Mouse (Mus musculus): ENCODE measurements around the gene Yrdc. TPM values are rescaled to one million over a fixed set of nuclear protein-coding genes. Genes with fewer than 3 reads are reported as not detected.

Gene Yrdc
- total RNA-seq, 2 experiments from 2014 or later, result 7.9 to 8.4 TPM

DNA sequence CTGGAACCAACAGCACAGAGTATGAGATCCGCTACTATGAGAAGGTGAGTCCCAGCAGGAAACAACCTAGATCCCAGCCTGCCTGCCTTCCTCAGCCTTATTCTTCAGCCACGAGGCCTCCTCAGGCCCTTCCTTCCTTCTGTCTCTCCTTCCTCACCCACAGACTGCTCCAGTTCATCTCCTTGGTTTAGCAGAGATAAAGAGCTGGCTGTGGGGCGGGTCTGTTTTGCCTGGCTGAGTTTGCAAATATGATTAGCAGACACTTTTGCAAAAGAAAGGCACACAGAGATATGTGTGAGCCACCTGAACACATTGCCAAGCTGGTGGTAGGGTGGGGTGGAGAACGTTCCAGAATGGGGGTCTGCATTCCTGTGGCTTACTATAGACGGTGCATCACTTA is 49.4 kb downstream of the Yrdc start:
- intact Hi-C loops (cut with DNase I; ENCODE audit: low total_unique reads), result no loop called here
- DNase-seq, result no peak

Other genes with a start within 250 kb of the Yrdc start
- gene 3100002H09Rik, start 239.9 kb upstream of the Yrdc start, total RNA-seq (2021), result not detected
- 1 to 10 TPM; 1.3 to 2.2 TPM for gene Pou3f1, start 193.9 kb upstream of the Yrdc start, total RNA-seq (2021)
- 10 to 100 TPM; 16.5 to 20.4 TPM for gene Utp11, start 157.1 kb upstream of the Yrdc start, total RNA-seq (2021)
- gene Fhl3, start 150.0 kb upstream of the Yrdc start, total RNA-seq (2021), result 100 to 1,000 TPM in 1 of 2 experiments, 10 to 100 TPM in 1; 77.5 to 112 TPM
- 10 to 100 TPM; 14.7 to 17.4 TPM for gene Sf3a3, start 135.9 kb upstream of the Yrdc start, total RNA-seq (2021)
- gene Inpp5b, start 108.8 kb upstream of the Yrdc start, total RNA-seq (2021), result 1 to 10 TPM; 8.7 to 9.4 TPM
- 10 to 100 TPM in 1 of 2 experiments, 1 to 10 TPM in 1; 8.0 to 10.7 TPM for gene Mtf1, start 48.6 kb upstream of the Yrdc start, total RNA-seq (2021)
- gene 1110065P20Rik, start 517 bp downstream of the Yrdc start, total RNA-seq (2021), result 10 to 100 TPM; 20.2 to 21.4 TPM
- under 1 TPM; 0.16 TPM for gene Maneal, start 11.5 kb downstream of the Yrdc start, total RNA-seq (2021)
- not detected for gene Epha10, start 30.2 kb downstream of the Yrdc start, total RNA-seq (2021)
- gene 9930104L06Rik, start 86.4 kb downstream of the Yrdc start, total RNA-seq (2021), result 1 to 10 TPM; 5.9 to 7.3 TPM
- 1 to 10 TPM; 3.8 to 4.0 TPM for gene Cdca8, start 88.6 kb downstream of the Yrdc start, total RNA-seq (2021)
- gene Rspo1, start 135.8 kb downstream of the Yrdc start, total RNA-seq (2021), result under 1 TPM in 1 of 2 experiments, not detected in 1; 0.33 TPM
- gene Gnl2, start 165.9 kb downstream of the Yrdc start, total RNA-seq (2021), result 10 to 100 TPM; 27.2 to 29.3 TPM
- gene Dnali1, start 215.0 kb downstream of the Yrdc start, total RNA-seq (2021), result not detected
- 1 to 10 TPM; 5.6 to 5.8 TPM for gene Snip1, start 216.0 kb downstream of the Yrdc start, total RNA-seq (2021)
- 10 to 100 TPM in 1 of 2 experiments, 1 to 10 TPM in 1; 8.4 to 10.1 TPM for gene Meaf6, start 234.5 kb downstream of the Yrdc start, total RNA-seq (2021)